Mouse (Mus musculus) lung, embryonic 14.5 days (tissue): Measurements from ENCODE around the gene Pxdn. TPM values are rescaled to one million over a fixed set of nuclear protein-coding genes. Genes with fewer than 3 reads are reported as not detected.

Source experiments
- ATAC-seq: fragments of 200-750 bp; cut with Nextera tagmentation; 2 replicates; pipeline ENCODE4 v1.8.0; 2017; ENCODE audit warnings: mild to moderate bottlenecking, moderate TSS enrichment, moderate library complexity; ENCODE audit not compliant: insufficient read depth
- DNase-seq: peaks from one replicate; pipeline ENCODE4 v3.0.0-alpha.2; 2015
- H3K27ac ChIP-seq: fragments of 300-500 bp; sonication (generic); 2 replicates; pipeline ENCODE4 v1.5.1; 2014; ENCODE audit warnings: low read depth, mild to moderate bottlenecking, moderate library complexity
- H3K27me3 ChIP-seq: fragments of 300-500 bp; sonication (generic); 2 replicates; pipeline ENCODE4 v1.6.1; 2014; ENCODE audit warnings: low read length, control low read depth; ENCODE audit not compliant: insufficient read depth
- H3K36me3 ChIP-seq: fragments of 300-500 bp; sonication (generic); 2 replicates; pipeline ENCODE4 v1.6.1; 2014; ENCODE audit warnings: control low read depth; ENCODE audit not compliant: insufficient read depth
- H3K4me1 ChIP-seq: fragments of 300-500 bp; sonication (generic); 2 replicates; pipeline ENCODE4 v1.6.1; 2014; ENCODE audit warnings: antibody characterized with exemption, control low read depth; ENCODE audit not compliant: insufficient read depth
- H3K4me2 ChIP-seq: fragments of 300-500 bp; sonication (generic); 2 replicates; pipeline ENCODE4 v1.6.1; 2014; ENCODE audit warnings: mild to moderate bottlenecking
- H3K4me3 ChIP-seq: fragments of 300-500 bp; sonication (generic); 2 replicates; pipeline ENCODE4 v1.5.1; 2014; ENCODE audit warnings: low read depth, low read length
- H3K9ac ChIP-seq: fragments of 300-500 bp; sonication (generic); 2 replicates; pipeline ENCODE4 v1.6.1; 2014
- H3K9me3 ChIP-seq: fragments of 300-500 bp; sonication (generic); 2 replicates; pipeline ENCODE4 v1.6.1; 2016; ENCODE audit warnings: low read depth, low read length, control low read depth
- CTCF ChIP-seq: IDR thresholded peaks from 2 replicates; pipeline ENCODE4 v1.5.1; 2016; ENCODE audit warnings: antibody characterized with exemption, low read depth
- WGBS: fragments of 180-500 bp; shearing (Covaris S2); extraction: QIAGEN DNeasy Blood & Tissue Kit; methylation state at CpG from one replicate; pipeline ENCODE4 v1.1.7; 2014; 5-methylcytosine and 5-hydroxymethylcytosine counted together
- polyA plus RNA-seq: library from polyadenylated mRNA; unstranded; fragments of >200 nt; fragmentation: Nextera tagmentation; extraction: Ambion mirVana; gene quantifications from 2 replicates; pipeline ENCODE4 v1.2.1, GENCODE M21; 2014

Pxdn gene
- polyA plus RNA-seq, 1 experiment from 2014 or later: 144 TPM

- ATAC-seq (no peak), DNase-seq (peak; percentile 18)
- Histone ChIP-seq H3K4me2 (no peak overlapping the region), H3K9me3 (no peaks in the 10 kb centered on the region), H3K4me3 (no peak overlapping the region), H3K36me3 (peaks cover 62% of the 10 kb centered on the region), H3K27ac (no peak overlapping the region), H3K4me1 (no peaks in the 10 kb centered on the region), H3K9ac (no peak overlapping the region), H3K27me3 (no peaks in the 10 kb centered on the region)
- 80% methylated on average over 3 of the region's 3 CpGs for WGBS
- TF ChIP-seq CTCF: no peak
Observed at GRCm38 (mm10) chr12:30017131-30017530, 79.7 kb downstream of the Pxdn start.

DNA sequence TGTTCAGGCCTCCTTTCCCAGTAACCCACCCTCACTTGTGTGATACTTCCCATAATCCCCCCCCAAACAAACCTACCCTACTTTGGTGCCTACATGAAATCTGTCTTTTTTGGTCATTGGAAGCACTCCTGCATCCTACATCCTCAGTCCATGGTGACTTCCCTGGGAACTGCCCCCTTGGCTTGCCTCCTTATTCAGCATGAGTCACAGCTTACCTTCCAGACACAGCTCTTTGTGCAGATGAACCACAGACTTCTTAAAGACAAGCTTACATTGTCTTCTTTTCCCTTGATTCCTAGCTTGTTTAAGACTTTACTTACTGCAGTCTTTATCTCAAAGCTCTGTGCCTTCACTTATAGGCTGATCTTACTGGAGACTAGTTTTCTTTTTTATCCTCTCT is 83.0 kb downstream of the Pxdn start:
- no peaks in the 10 kb centered on the region for H3K4me1 ChIP-seq
- peaks cover 28% of the 10 kb centered on the region for H3K36me3 ChIP-seq
- DNase-seq (no peak), ATAC-seq (no peak)
- no peak for TF ChIP-seq CTCF
- H3K4me3 ChIP-seq: no peak overlapping the region
- no peak overlapping the region for H3K27ac ChIP-seq
- H3K9ac ChIP-seq: no peak overlapping the region
- H3K9me3 ChIP-seq: no peaks in the 10 kb centered on the region
- H3K4me2 ChIP-seq: no peak overlapping the region
- H3K27me3 ChIP-seq: no peaks in the 10 kb centered on the region

DNA sequence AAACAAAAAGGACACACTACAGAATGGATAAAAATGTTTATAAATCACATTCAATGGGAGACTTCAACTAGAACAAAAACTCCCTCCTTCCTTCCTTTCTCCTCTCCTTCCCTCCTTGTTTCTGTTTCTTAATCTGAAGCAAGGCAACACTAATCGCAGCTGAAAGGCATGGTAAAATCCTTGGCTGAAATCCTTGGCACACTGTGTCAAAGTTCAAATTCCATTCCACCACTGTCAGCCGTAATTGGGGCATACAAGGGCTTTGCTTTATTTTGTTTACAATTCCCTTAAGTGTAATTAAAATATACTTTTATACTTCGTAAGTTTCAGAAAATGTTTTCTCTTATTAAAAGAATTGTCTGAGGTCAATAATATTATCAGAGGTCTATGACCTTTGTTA is 86.1 kb downstream of the Pxdn start:
- no peak overlapping the region for H3K27ac ChIP-seq
- H3K4me1 ChIP-seq: no peaks in the 10 kb centered on the region
- H3K9ac ChIP-seq: no peak overlapping the region
- no peaks in the 10 kb centered on the region for H3K9me3 ChIP-seq
- H3K27me3 ChIP-seq: no peaks in the 10 kb centered on the region
- no peak overlapping the region for H3K4me3 ChIP-seq
- DNase-seq: no peak
- no peak for TF ChIP-seq CTCF
- H3K36me3 ChIP-seq: 0 out of 2 replicates have a peak, but pooled peaks cover 7% of the 10 kb centered on the region
- ATAC-seq: no peak
- H3K4me2 ChIP-seq: no peak overlapping the region
- WGBS: 37% methylated on average over 3 of the region's 3 CpGs

GRCm38 (mm10) chr12:30024264-30024825 is 86.9 kb downstream of the Pxdn start:
- H3K4me3 ChIP-seq: no peak overlapping the region
- H3K9me3 ChIP-seq: no peaks in the 10 kb centered on the region
- 66% methylated on average over 2 of the region's 2 CpGs for WGBS
- H3K9ac ChIP-seq: no peak overlapping the region
- H3K36me3 ChIP-seq: 0 out of 2 replicates have a peak, but pooled peaks cover under 1% of the 10 kb centered on the region
- no peaks in the 10 kb centered on the region for H3K4me1 ChIP-seq
- DNase-seq: no peak
- no peaks in the 10 kb centered on the region for H3K27me3 ChIP-seq
- no peak for TF ChIP-seq CTCF
- H3K4me2 ChIP-seq: no peak overlapping the region
- ATAC-seq: no peak
- H3K27ac ChIP-seq: no peak overlapping the region

GRCm38 (mm10) chr12:30027721-30028340 is 90.4 kb downstream of the Pxdn start:
- Histone ChIP-seq H3K4me1 (no peaks in the 10 kb centered on the region; the same call in 1 of the 2 replicates), H3K27me3 (no peaks in the 10 kb centered on the region), H3K36me3 (no peaks in the 10 kb centered on the region), H3K9me3 (no peaks in the 10 kb centered on the region), H3K4me2 (no peak overlapping the region), H3K4me3 (no peak overlapping the region), H3K9ac (no peak overlapping the region), H3K27ac (no peak overlapping the region)
- ATAC-seq (no peak; the same call in 1 of the 2 replicates), DNase-seq (no peak)
- TF ChIP-seq CTCF: no peak
- WGBS: 56% methylated on average over 3 of the region's 3 CpGs

- no peaks in the 10 kb centered on the region; the same call in 1 of the 2 replicates for H3K4me1 ChIP-seq
- no peak for ATAC-seq
- H3K36me3 ChIP-seq: no peaks in the 10 kb centered on the region
- H3K9ac ChIP-seq: no peak overlapping the region
- H3K27ac ChIP-seq: no peak overlapping the region
- no peaks in the 10 kb centered on the region for H3K27me3 ChIP-seq
- no peak overlapping the region for H3K4me3 ChIP-seq
- DNase-seq: no peak
- no peaks in the 10 kb centered on the region for H3K9me3 ChIP-seq
- no peak for TF ChIP-seq CTCF
- WGBS: 67% methylated on average over 1 of the region's 1 CpGs
- no peak overlapping the region for H3K4me2 ChIP-seq
Observed at GRCm38 (mm10) chr12:30029111-30029510, 91.7 kb downstream of the Pxdn start.

GRCm38 (mm10) chr12:30030571-30030970 is 93.2 kb downstream of the Pxdn start:
- H3K36me3 ChIP-seq: no peaks in the 10 kb centered on the region
- no peaks in the 10 kb centered on the region for H3K27me3 ChIP-seq
- DNase-seq: no peak
- no peak overlapping the region for H3K4me3 ChIP-seq
- TF ChIP-seq CTCF: no peak
- H3K27ac ChIP-seq: no peak overlapping the region
- H3K9me3 ChIP-seq: no peaks in the 10 kb centered on the region
- H3K4me1 ChIP-seq: no peaks in the 10 kb centered on the region; the same call in 1 of the 2 replicates
- H3K4me2 ChIP-seq: no peak overlapping the region
- WGBS: 32% methylated on average over 5 of the region's 5 CpGs
- H3K9ac ChIP-seq: no peak overlapping the region
- ATAC-seq: no peak
